Mouse (Mus musculus): ENCODE data around the gene Adal. TPM values are rescaled to one million over a fixed set of nuclear protein-coding genes. Genes with fewer than 3 reads are reported as not detected.

Gene Adal
- polyA plus RNA-seq, 1 experiment from 2014 or later = 8.2 TPM

DNA sequence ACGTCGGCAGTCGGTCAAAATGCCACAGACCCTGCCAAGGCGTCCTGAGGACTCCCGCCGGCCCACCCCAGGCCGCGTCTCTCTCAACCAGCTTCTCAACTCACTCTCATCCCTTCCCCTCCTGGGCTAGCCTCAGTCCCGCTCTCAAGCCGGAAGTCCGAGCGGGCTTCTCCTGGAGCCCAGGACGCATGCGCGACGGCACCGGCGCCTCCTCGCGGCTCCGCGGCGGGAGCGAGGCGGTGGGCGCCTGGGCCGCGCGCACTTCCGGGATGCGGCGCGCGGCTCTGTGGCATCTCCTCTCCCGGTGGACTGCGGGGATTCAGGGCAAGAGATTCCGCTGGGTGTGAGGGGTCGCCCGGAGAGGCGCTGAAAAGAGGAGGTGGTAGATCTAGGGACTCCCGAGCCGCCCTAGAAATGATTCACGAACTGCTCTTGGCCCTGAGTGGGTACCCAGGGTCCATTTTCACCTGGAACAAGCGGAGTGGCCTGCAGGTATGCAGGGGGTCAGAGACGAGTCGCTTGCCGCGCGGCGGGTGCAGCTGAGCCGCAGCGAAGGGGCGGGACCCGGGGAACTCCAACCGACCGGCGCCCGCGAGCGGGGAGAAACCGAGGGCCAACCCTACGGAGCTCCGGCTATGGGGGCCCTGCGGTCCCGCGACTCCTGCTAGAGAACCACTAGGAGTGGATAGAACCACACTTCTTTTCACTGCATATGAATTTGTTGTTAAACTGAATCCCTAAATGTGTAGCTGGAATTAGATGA lies 30.9 kb downstream of the Adal start, which contains the start of gene Zscan29:
Gene Zscan29 (minus strand): TSS at position 146 of the 763 bp plus-strand sequence.
- TF ChIP-seq CTCF (IDR thresholded peaks at IDR 0.05; ENCODE audit: low read depth) = peak; percentile 56
- under 1% methylated on average over 65 of the region's 66 CpGs for WGBS

DNA sequence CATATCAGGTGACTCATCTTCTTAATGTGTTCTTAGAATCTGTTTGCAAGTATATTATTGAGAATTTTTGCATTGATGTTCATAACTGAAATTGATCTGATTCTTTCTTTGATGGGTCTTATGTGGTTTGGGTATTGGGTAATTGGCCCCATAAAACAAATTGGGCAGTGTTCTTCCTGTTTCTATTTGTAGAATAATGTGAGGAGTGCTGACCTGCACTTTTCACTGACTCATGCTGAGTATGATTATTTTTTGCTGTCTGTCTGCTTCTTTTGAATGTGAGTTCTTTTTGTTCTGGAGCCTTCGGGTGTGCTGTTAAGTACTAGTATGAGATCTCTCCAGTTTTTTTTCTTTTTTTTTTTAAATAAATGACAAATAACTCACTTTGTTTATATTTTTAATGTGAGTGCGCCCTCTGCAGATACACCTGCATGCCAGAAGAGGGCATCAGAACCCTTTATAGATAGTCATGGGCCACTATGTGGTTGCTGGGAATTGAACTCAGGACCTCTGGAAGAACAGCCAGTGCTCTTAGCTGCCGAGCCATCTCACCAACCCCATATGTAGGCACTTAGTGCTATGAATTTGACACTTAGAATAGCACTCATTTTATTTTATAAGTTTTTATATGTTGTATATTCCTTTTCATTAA lies 38.7 kb downstream of the Adal start:
- H3K4me1 ChIP-seq (replicated peaks; ENCODE audit: control insufficient read depth, insufficient read depth, low read length) = no peaks in the 10 kb centered on the region
- no peak for ATAC-seq
- no peak overlapping the region for H3K4me3 ChIP-seq (ENCODE audit: low read depth, low read length)
- TF ChIP-seq CTCF (IDR thresholded peaks at IDR 0.05; ENCODE audit: low read depth) = peak; percentile 36
- peaks cover 48% of the 10 kb centered on the region for H3K36me3 ChIP-seq (ENCODE audit: control insufficient read depth, insufficient read depth)
- H3K9ac ChIP-seq (ENCODE audit: low read depth, low read length) = no peak overlapping the region
- H3K9me3 ChIP-seq (ENCODE audit: control insufficient read depth) = no peaks in the 10 kb centered on the region
- H3K27ac ChIP-seq (ENCODE audit: low read depth, low read length) = no peak overlapping the region
- H3K27me3 ChIP-seq (replicated peaks; ENCODE audit: control insufficient read depth, insufficient read depth, low read length) = no peaks in the 10 kb centered on the region
- H3K4me2 ChIP-seq (replicated peaks; ENCODE audit: low read depth) = no peak overlapping the region
- WGBS = 93% methylated on average over 3 of the region's 3 CpGs

More for the DNA sequence above, 30.9 kb downstream of the Adal start, which contains the start of gene Zscan29:
- Histone ChIP-seq H3K27me3 (replicated peaks; ENCODE audit: control insufficient read depth, insufficient read depth, low read length) (no peaks in the 10 kb centered on the region), H3K4me2 (replicated peaks; ENCODE audit: low read depth) (peak within 1 kb of the TSS; percentile 81), H3K4me3 (ENCODE audit: low read depth, low read length) (peak within 1 kb of the TSS; percentile 83), H3K9me3 (ENCODE audit: control insufficient read depth) (no peaks in the 10 kb centered on the region), H3K36me3 (ENCODE audit: control insufficient read depth, insufficient read depth) (peaks cover 34% of the 10 kb centered on the region), H3K9ac (ENCODE audit: low read depth, low read length) (peak within 1 kb of the TSS; percentile 90), H3K27ac (ENCODE audit: low read depth, low read length) (peak within 1 kb of the TSS; percentile 90), H3K4me1 (replicated peaks; ENCODE audit: control insufficient read depth, insufficient read depth, low read length) (peaks cover 6% of the 10 kb centered on the region)
- peak; percentile 95 for ATAC-seq

DNA sequence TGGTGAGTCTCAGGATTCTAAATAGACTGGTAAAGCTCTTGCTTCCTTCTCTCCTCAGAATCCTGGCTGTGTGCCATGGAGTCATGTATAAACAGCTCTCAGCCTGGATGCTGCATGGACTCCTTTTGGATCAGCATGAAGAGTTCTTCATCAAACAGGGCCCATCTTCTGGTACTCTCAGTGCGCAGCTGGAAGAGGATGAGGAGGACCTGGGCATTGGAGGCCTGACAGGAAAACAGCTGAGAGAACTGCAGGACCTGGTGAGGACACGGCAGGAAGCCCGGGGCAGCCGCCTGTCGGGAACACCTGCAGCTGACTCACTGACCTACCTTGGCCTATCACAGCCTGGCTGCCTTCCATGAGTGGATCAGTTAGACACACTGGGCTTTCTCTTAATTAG lies 43.2 kb downstream of the Adal start:
- no peaks in the 10 kb centered on the region for H3K4me1 ChIP-seq (replicated peaks; ENCODE audit: control insufficient read depth, insufficient read depth, low read length)
- TF ChIP-seq CTCF (IDR thresholded peaks at IDR 0.05; ENCODE audit: low read depth) = no peak
- H3K9ac ChIP-seq (ENCODE audit: low read depth, low read length) = no peak overlapping the region
- H3K36me3 ChIP-seq (ENCODE audit: control insufficient read depth, insufficient read depth) = peaks cover 53% of the 10 kb centered on the region
- no peak for ATAC-seq
- H3K4me3 ChIP-seq (ENCODE audit: low read depth, low read length) = no peak overlapping the region
- WGBS = 70% methylated on average over 5 of the region's 5 CpGs
- H3K9me3 ChIP-seq (ENCODE audit: control insufficient read depth) = no peaks in the 10 kb centered on the region
- H3K27ac ChIP-seq (ENCODE audit: low read depth, low read length) = no peak overlapping the region
- H3K4me2 ChIP-seq (replicated peaks; ENCODE audit: low read depth) = no peak overlapping the region
- no peaks in the 10 kb centered on the region for H3K27me3 ChIP-seq (replicated peaks; ENCODE audit: control insufficient read depth, insufficient read depth, low read length)

DNA sequence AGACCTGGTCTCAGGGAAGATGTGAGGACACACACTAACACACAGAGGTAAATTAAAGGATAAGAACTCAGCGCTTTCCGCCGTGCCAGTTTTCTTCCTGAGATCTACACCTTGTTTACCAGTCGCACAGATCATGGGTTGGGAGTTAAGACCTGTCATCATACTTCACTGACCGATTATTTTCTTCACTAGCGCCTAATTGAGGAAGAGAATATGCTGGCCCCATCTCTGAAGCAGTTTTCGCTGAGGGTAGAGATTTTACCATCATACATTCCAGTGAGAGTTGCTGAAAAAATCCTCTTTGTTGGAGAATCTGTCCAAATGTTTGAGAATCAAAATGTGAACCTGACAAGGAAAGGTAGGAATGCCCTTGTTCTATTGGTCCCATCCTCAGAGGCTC lies 43.9 kb downstream of the Adal start:
- Histone ChIP-seq H3K4me2 (replicated peaks; ENCODE audit: low read depth) (no peak overlapping the region), H3K9ac (ENCODE audit: low read depth, low read length) (no peak overlapping the region), H3K9me3 (ENCODE audit: control insufficient read depth) (no peaks in the 10 kb centered on the region), H3K27me3 (replicated peaks; ENCODE audit: control insufficient read depth, insufficient read depth, low read length) (no peaks in the 10 kb centered on the region), H3K4me3 (ENCODE audit: low read depth, low read length) (no peak overlapping the region), H3K4me1 (replicated peaks; ENCODE audit: control insufficient read depth, insufficient read depth, low read length) (no peaks in the 10 kb centered on the region), H3K36me3 (ENCODE audit: control insufficient read depth, insufficient read depth) (peaks cover 57% of the 10 kb centered on the region), H3K27ac (ENCODE audit: low read depth, low read length) (no peak overlapping the region)
- ATAC-seq = no peak
- TF ChIP-seq CTCF (IDR thresholded peaks at IDR 0.05; ENCODE audit: low read depth) = no peak
- 95% methylated on average over 7 of the region's 7 CpGs for WGBS

DNA sequence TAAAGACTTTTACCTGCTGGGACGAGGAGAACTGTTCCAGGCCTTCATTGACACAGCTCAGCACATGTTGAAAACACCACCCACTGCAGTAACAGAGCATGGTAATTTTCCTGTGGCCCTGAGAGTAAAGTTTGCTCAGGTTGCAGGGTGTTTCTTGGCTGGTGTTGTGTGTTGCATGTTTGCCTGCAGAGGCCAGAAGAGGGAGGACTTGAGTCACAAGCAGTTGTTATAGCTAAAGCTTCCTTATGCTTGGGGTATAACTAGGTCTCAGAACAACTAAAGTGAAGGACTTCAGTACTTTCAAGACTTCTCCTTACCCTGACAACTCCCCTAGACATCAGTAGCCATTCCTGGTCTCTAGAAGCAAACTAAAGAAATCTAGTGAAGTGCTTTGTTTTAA lies 48.3 kb downstream of the Adal start:
- ATAC-seq = no peak
- TF ChIP-seq CTCF (IDR thresholded peaks at IDR 0.05; ENCODE audit: low read depth) = peak; percentile 57
- H3K36me3 ChIP-seq (ENCODE audit: control insufficient read depth, insufficient read depth) = peaks cover 85% of the 10 kb centered on the region
- no peaks in the 10 kb centered on the region for H3K27me3 ChIP-seq (replicated peaks; ENCODE audit: control insufficient read depth, insufficient read depth, low read length)
- no peak overlapping the region for H3K27ac ChIP-seq (ENCODE audit: low read depth, low read length)
- no peak overlapping the region for H3K9ac ChIP-seq (ENCODE audit: low read depth, low read length)
- 81% methylated on average over 1 of the region's 1 CpGs for WGBS
- no peaks in the 10 kb centered on the region for H3K9me3 ChIP-seq (ENCODE audit: control insufficient read depth)
- no peak overlapping the region for H3K4me2 ChIP-seq (replicated peaks; ENCODE audit: low read depth)
- H3K4me1 ChIP-seq (replicated peaks; ENCODE audit: control insufficient read depth, insufficient read depth, low read length) = no peaks in the 10 kb centered on the region
- H3K4me3 ChIP-seq (ENCODE audit: low read depth, low read length) = no peak overlapping the region

DNA sequence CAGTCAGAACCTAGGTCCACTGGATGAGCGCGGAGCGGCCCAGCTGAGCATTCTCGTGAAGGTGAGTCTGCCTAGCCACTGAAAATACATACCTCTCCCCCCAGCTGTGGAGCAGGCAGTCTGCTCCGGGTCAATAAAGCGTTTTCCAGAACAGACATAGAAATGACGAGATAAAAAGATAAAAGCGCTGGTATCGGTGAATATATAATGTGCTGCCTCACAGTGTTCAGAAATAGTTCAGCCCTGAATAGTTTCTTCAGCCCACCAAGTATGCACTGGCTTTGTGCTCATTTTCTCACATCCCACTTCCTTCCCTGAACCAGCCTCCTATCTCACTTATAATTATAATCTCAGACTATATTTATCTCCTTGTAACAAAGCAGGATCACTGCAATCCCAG lies 55.2 kb downstream of the Adal start:
- TF ChIP-seq CTCF (IDR thresholded peaks at IDR 0.05; ENCODE audit: low read depth) = no peak
- H3K9ac ChIP-seq (ENCODE audit: low read depth, low read length) = no peak overlapping the region
- H3K4me1 ChIP-seq (replicated peaks; ENCODE audit: control insufficient read depth, insufficient read depth, low read length) = no peaks in the 10 kb centered on the region
- no peak for ATAC-seq
- H3K36me3 ChIP-seq (ENCODE audit: control insufficient read depth, insufficient read depth) = peaks cover 87% of the 10 kb centered on the region
- 89% methylated on average over 9 of the region's 9 CpGs for WGBS
- no peak overlapping the region for H3K4me3 ChIP-seq (ENCODE audit: low read depth, low read length)
- H3K4me2 ChIP-seq (replicated peaks; ENCODE audit: low read depth) = no peak overlapping the region
- no peak overlapping the region for H3K27ac ChIP-seq (ENCODE audit: low read depth, low read length)
- no peaks in the 10 kb centered on the region for H3K27me3 ChIP-seq (replicated peaks; ENCODE audit: control insufficient read depth, insufficient read depth, low read length)
- H3K9me3 ChIP-seq (ENCODE audit: control insufficient read depth) = no peaks in the 10 kb centered on the region

All from intestine, postnatal 0 days (tissue).